Mouse (Mus musculus) left cerebral cortex, adult 9 months (tissue): Measurements from ENCODE around the gene Mgmt.

ENCODE experiments used
- DNase-seq, 2 experiments: peaks; one replicate each; pipeline ENCODE4 v3.0.0; 2022; ENCODE audit warnings: low spot score in 2 of 2

Gene Mgmt

DNA sequence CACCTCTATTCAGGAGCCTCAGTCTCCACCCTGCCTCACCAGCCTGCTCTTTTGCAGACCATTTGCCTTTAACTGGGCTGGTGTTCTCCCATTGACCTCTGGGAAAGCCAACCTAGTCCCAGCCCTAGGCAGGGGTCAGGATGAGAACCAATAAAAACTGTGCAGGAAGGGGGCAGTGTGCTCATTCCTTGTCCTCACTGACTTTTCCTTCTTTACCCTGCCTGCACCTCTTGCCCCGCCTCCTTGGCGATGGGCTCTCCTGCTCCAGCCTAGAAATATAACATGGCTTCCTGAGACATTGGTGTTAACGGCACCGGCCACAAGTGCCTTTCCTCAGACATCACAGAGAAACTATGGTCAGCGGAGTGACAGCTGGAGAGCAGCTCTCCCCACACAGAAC is 161.7 kb downstream of the Mgmt start:
- no peak for DNase-seq

DNA sequence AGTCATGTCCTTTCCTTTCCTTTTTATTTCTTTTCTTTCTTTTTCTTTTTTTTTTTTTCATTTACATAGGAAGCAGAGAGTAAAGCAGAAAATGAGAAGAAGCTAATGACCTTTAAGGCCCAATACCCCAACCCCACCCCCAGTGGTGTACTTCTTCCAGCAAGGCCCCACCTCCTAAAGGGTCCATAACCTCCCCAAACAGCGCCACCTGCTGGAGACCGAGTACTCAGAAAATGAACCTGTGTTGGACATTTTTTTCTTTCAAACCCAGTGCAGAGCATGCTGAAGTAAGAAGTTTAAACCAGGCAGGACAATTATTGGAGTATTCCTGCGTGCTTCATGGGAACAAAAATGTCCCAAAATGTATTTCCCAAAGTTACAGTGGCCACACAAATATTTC is 166.1 kb downstream of the Mgmt start:
- no peak for DNase-seq

- DNase-seq: no peak
Observed at GRCm38 (mm10) chr7:137061109-137061508, 166.7 kb downstream of the Mgmt start.

DNA sequence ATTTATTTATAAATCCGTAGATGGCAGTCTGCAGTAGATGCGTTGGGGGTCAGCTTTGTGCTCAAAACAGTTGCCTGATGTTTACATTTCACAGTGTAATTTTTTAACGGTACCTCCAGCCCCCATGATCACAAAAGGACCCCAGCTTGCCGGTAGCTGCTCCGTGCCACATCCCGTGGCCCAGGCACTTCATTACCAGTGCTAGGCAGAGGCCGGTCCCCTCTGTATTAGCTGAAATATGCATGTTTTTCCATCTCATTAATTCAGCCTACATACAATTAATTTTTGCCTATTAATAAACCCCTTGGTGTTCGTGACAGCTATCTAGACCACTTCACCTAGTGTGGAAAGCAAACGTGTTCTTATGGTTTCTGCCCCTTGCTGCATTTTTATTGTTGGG is 169.8 kb downstream of the Mgmt start:
- DNase-seq: no peak

DNA sequence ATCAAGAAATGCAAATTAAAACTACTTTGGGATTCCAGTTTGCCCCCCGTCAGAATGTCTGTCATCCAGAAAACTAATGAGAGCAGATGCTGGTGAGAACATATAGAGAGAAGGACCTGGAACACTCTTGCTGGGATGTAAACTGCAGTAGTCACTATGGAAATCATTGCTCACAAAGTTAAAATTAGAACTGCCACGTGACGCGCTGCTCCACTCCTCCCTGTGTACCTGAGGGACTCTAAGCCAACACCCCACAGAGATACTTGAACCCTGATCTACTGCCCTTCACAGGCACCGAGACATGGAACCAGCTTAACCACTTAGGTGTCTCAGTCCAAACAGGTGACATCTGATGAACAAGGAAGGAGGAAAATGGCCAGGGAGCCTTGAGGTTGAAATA is 171.0 kb downstream of the Mgmt start:
- DNase-seq: no peak

DNA sequence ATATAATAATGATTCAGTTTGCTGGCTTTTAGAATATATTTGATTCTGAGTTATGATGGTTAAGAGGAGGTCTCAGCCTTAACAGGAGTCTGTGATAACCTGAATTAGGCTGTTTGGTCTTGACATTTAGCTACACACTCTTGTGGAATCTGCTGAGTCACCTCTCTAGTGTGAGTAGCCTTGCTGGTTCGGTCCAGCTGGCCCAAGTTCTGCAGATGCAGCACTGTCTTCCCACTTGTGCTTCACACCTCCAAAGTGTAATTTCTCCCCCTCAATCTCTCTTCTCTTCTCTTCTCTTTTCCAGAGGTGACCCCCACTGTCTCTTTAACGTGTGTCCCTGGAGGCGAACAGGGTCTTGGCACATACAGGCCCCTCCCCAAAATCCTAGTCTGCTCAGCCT is 171.8 kb downstream of the Mgmt start:
- DNase-seq: no peak

- DNase-seq: no peak
Observed at GRCm38 (mm10) chr7:137066997-137067396, 172.6 kb downstream of the Mgmt start.

DNA sequence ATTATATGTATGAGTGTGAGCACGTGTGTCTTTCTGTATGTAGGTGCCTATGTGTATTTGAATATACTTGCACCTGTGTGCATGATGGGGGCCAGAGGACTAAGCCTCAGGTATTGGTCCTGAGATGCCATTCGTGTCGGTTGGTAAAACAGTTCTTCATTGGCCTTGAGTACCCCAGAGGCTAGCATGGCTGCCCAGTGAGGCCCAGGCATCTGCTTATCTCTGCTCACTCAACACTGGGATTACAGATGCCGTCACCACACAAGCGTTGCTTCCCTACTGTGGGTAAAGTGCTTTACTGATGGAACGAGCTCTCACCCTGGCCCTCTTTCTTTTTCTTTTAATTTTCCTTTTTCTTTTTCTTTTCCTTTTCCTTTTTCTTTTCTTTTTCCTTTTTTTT is 173.3 kb downstream of the Mgmt start:
- DNase-seq: no peak

- DNase-seq: no peak
Observed at GRCm38 (mm10) chr7:137068796-137069195, 174.4 kb downstream of the Mgmt start.

DNA sequence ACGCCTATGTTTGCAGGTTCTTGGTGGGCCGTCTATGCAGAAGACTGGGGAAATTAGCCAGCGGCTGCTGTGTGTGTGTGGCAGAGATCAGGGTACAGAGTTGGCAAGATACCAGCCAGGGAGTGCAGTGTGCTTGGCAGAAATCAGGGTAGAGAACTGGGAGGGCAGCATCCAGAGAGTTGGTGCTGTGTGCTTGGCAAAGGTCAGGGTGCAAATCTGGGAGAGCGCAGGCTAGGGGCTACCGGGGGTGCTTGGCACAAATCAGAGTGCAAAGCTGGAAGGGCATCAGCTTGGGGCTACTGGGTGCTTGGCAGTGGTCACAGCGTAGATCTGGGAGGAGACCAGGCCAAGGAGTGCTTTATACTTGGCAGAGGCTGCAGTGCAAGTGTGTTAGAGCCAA is 175.4 kb downstream of the Mgmt start:
- DNase-seq: no peak

GRCm38 (mm10) chr7:137071346-137071745 is 176.9 kb downstream of the Mgmt start:
- no peak for DNase-seq

- DNase-seq: no peak
Observed at GRCm38 (mm10) chr7:137073878-137074277, 179.5 kb downstream of the Mgmt start.

DNA sequence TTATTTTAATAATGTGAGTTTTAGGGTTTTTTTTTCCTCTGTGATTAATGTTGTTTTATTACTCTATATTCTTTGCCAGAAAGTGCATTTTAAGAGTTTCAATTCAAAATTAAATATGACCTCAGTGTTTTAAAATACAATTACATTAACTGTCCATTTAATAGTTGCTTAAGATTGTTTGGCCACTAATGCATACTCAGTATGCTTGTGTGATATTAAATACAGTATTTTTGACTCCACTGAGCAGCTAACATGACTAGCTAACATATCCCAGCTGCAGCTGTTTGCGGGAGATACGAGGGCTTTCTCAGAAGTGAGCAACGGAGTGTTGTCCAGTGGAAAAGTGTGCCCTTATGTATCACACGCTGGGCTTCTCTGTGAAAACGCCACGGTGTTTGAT is 179.9 kb downstream of the Mgmt start:
- DNase-seq: no peak

DNA sequence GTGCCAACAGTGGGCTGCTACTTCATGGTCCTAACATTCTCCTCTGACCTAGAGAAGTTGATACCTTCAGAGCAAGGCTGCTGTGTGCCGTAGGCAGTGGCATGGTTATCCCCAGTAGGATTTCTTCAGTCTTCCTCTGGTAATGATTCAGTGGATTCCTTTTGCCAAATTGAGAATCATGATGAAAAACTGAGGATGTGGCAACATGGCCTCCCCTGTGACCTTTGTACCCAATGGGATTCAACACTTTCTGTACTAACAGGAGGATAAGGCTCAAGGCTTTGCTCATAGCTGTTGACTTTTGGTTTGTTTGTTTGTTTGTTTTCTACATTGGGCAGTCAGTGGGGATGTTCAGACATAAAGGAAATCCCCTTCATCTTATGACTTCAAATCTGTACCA is 180.9 kb downstream of the Mgmt start:
- DNase-seq: no peak

DNA sequence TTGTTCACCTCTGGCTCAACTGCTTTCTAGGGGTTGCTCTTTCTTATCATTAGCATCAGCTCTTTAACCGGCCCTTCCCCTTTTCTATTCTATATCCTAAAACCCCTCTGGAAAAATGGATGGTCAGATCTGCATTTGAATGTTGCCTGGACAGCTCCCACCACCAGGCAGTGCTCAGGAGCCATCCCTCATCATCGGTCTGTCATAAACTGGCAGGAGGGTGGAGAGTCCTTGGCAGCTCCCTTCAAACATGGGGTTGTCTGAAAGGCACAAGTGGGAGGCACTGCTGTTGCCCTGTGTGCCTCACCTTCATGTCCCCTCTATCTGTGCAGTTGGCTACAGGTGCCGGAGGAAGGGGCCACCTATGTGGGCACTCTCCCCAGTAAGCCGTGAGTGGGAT is 185.8 kb downstream of the Mgmt start:
- no peak for DNase-seq

GRCm38 (mm10) chr7:137082171-137082570 is 187.8 kb downstream of the Mgmt start:
- no peak for DNase-seq

GRCm38 (mm10) chr7:137084651-137085050 is 190.2 kb downstream of the Mgmt start:
- no peak for DNase-seq

- no peak for DNase-seq
Observed at GRCm38 (mm10) chr7:137085969-137086606, 191.7 kb downstream of the Mgmt start.

- no peak for DNase-seq
Observed at GRCm38 (mm10) chr7:137087136-137087535, 192.7 kb downstream of the Mgmt start.

DNA sequence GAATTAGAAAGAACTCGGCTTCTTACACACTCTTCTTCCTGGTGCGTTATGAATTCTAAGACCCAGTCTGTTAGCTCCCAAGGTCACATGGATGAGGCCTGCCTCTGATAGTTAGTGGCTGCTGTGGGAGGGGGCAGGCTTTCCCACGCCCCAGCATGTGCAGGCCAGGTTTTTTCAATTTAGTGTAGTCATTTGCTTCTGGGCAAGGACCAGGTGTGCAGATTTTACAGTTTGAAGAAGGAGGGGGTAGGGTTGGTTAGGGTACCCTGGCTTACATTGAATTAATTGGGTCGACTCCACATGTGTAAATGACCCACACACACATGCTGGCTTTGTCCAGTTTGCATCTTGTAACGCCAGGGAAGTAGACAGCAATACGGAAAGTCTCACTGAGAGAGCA is 193.7 kb downstream of the Mgmt start:
- DNase-seq: no peak

DNA sequence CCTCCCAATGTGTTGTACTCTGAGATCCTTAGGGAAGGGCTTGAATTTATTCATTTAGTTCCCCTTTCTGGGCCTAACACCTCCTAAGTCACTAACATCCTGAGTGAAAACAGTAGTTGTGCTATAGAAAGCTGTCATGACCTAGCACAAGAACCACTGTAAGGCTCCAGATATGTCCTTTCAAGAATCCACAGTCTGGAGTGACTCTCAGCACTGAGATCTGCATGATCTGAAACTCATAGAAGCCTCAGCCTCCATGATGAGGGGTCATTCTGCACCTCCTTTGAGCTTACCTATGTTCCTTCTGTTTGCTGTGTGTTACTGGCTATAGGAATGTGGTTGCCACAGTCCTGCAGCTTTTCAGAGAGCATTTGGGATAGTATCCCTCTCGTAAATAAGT is 200.1 kb downstream of the Mgmt start:
- no peak for DNase-seq

GRCm38 (mm10) chr7:137095702-137096101 is 201.3 kb downstream of the Mgmt start:
- no peak for DNase-seq

GRCm38 (mm10) chr7:137099766-137100165 is 205.4 kb downstream of the Mgmt start:
- no peak for DNase-seq

DNA sequence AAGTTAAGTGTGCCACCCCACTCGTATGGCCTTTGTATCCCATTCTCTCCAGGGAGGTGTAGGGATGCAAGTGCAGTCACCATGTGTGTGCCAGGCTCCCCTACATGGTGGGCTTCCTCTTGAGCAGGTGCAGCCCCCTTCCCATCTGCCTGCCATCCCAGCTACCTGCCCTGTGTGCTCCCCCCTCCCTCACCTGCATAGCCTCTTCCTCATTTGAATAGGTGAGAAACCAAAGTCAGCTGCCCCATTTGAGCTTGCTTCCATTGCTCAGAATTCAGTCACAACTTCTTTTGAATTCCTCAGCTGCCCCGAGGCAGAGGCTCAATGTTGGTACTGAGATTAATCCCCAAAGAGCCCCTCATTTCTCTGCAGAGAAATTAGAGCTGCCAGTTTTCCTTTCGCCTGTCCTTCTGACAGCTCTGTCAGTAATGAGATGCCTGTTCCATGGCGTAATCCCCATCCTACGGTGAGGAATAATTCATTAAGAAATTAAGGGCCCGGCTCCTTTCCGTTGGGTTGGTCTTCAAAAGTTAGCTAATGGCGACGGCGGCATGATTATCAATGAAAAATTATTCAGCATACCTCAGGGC is 208.3 kb downstream of the Mgmt start:
- DNase-seq: no peak
